8 mouse cellular contexts compared by ENCODE assay signal in genomic region chr16:16982636-16983035, GRCm38 (mm10). TPM values are rescaled to one million over a fixed set of nuclear protein-coding genes. Genes with fewer than 3 reads are reported as not detected.
DNase-seq lines count a peak whose midpoint lies in the region; ATAC-seq and TF ChIP-seq lines count a peak whose summit lies in the region.

No protein-coding gene starts in this region.

- H3K9ac ChIP-seq in liver, embryonic 13.5 days: peak overlapping the region; percentile 96

- no peaks in the 10 kb centered on the region for H3K27me3 ChIP-seq in cerebellum, adult 2 months (ENCODE audit: control insufficient read depth, insufficient read depth, low read length)
- no peaks in the 10 kb centered on the region for H3K27me3 ChIP-seq in spleen, adult 2 months (ENCODE audit: control insufficient read depth, insufficient read depth, low read length)
- H3K27me3 ChIP-seq in liver, embryonic 13.5 days: no peaks in the 10 kb centered on the region

- H3K4me1 ChIP-seq in cerebellum, adult 2 months (ENCODE audit: control insufficient read depth, insufficient read depth, low read length): no peaks in the 10 kb centered on the region; the same call in 1 of the 2 replicates
- peaks cover 4% of the 10 kb centered on the region; the same call in 1 of the 2 replicates for H3K4me1 ChIP-seq in spleen, adult 2 months (ENCODE audit: control insufficient read depth, insufficient read depth, insufficient read length)
- peaks cover 34% of the 10 kb centered on the region for H3K4me1 ChIP-seq in liver, embryonic 13.5 days (replicated peaks)

- DNase-seq in cerebellum, adult 2 months: no peak
- DNase-seq in cerebellum, adult 9-11 months: no peak
- no peak for DNase-seq in spleen, adult 2 months (ENCODE audit: low read depth in 1 of 2, low spot score in 2 of 2)
- no peak for DNase-seq in spleen, postnatal 4 days (ENCODE audit: low spot score in 2 of 2)
- no peak for DNase-seq in liver, embryonic 13.5 days
- no peak for DNase-seq in urinary bladder, postnatal 10 days (ENCODE audit: low spot score)
- DNase-seq in thymus, postnatal 4 days: no peak
- no peak for DNase-seq in cerebellum, postnatal 4 days (ENCODE audit: low spot score in 2 of 2)

- H3K9me3 ChIP-seq in liver, embryonic 13.5 days (replicated peaks): no peaks in the 10 kb centered on the region

- peak overlapping the region; percentile 92 for H3K4me2 ChIP-seq in liver, embryonic 13.5 days

- H3K4me3 ChIP-seq in cerebellum, adult 2 months (replicated peaks; ENCODE audit: insufficient read depth, low read depth, low read length): peak overlapping the region; percentile 99
- peak overlapping the region; percentile 86; the same call in 1 of the 2 replicates for H3K4me3 ChIP-seq in spleen, adult 2 months (ENCODE audit: extremely low read depth, insufficient read depth, insufficient read length)
- H3K4me3 ChIP-seq in liver, embryonic 13.5 days (replicated peaks): peak overlapping the region; percentile 99

- H3K27ac ChIP-seq in cerebellum, adult 2 months (ENCODE audit: insufficient read depth, low read length): peak overlapping the region; percentile 77; the same call in 1 of the 2 replicates
- H3K27ac ChIP-seq in spleen, adult 2 months (ENCODE audit: insufficient read depth, low read length): no peak overlapping the region
- peak overlapping the region; percentile 39; the same call in 1 of the 2 replicates for H3K27ac ChIP-seq in liver, embryonic 13.5 days

- H3K36me3 ChIP-seq in spleen, adult 2 months (ENCODE audit: control insufficient read depth, insufficient read depth, low read length): no peaks in the 10 kb centered on the region; the same call in 1 of the 2 replicates
- peaks cover 10% of the 10 kb centered on the region for H3K36me3 ChIP-seq in liver, embryonic 13.5 days

- no peak for ATAC-seq in liver, embryonic 13.5 days (ENCODE audit: low read depth)

- WGBS in cerebellum, adult 2 months: 33% methylated on average over 2 of the region's 2 CpGs
- 43% methylated on average over 2 of the region's 2 CpGs for WGBS in spleen, adult 2 months
- WGBS in liver, embryonic 13.5 days (ENCODE audit: insufficient replicate concordance): 38% methylated on average over 2 of the region's 2 CpGs

- TF ChIP-seq CTCF in cerebellum, adult 2 months (IDR thresholded peaks at IDR 0.05; ENCODE audit: borderline replicate concordance, insufficient read depth, low read depth, low read length): no peak
- no peak for TF ChIP-seq CTCF in spleen, adult 2 months (IDR thresholded peaks at IDR 0.05; ENCODE audit: extremely low read depth, insufficient read depth, insufficient read length, insufficient replicate concordance)

- no peak for TF ChIP-seq POLR2A in cerebellum, adult 2 months (IDR thresholded peaks at IDR 0.05; ENCODE audit: borderline replicate concordance, insufficient read depth, low read length)
- TF ChIP-seq POLR2A in spleen, adult 2 months (IDR thresholded peaks at IDR 0.05; ENCODE audit: low read depth, low read length): no peak

RNA-seq across cellular contexts. Expression of gene Mapk1, which starts 0.5 kb away (rescaled TPM):
- 154 and 162 TPM in 2 replicates for polyA plus RNA-seq in cerebellum, adult 2 months (2012; rRNA removed)
- polyA plus RNA-seq in spleen, adult 2 months (2012; rRNA removed): 48.3 and 48.7 TPM in 2 replicates
- polyA plus RNA-seq in liver, embryonic 13.5 days (2015; fragmentation: Nextera tagmentation; extraction: Ambion mirVana): 93.7 and 102 TPM in 2 replicates
